Mouse (Mus musculus) ES-E14 (cell line): ENCODE measurements around the gene Wap.

Source experiments
- CHD2 ChIP-seq: IDR thresholded peaks from 2 replicates; pipeline ENCODE4 v1.6.1; 2014; ENCODE audit warnings: mild to moderate bottlenecking, low read depth, low read length, inconsistent platforms
- MAFK ChIP-seq: IDR thresholded peaks from 2 replicates; pipeline ENCODE4 v1.6.1; 2014; ENCODE audit warnings: mild to moderate bottlenecking, low read depth, low read length, inconsistent platforms; ENCODE audit not compliant: insufficient read depth
- ZC3H11A ChIP-seq: IDR thresholded peaks from 2 replicates; pipeline ENCODE4 v1.6.1; 2012; ENCODE audit warnings: low read depth, mild to moderate bottlenecking, inconsistent platforms, low read length, borderline replicate concordance
- ZNF384 ChIP-seq: IDR thresholded peaks from 2 replicates; pipeline ENCODE4 v1.6.1; 2012; ENCODE audit warnings: low read depth, low read length, inconsistent platforms

DNA sequence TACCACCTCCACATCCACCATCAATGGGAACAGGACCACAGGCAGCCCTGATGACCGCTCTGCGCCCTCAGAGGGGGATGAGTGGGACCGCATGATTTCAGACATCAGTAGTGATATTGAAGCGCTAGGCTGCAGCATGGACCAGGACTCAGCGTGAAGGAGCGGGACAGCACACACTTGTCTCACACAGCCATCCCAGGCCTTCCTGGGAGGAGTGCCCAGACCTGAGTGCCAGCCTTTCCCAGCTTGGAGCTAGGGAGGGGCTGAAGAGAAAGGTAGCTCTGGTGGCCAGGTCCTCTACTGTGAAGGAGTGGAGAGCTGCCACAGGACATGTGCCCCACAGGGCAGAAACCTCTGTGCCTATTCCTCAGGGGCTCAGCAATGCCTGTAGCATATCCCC is 42.2 kb downstream of the Wap start:
- no peak for TF ChIP-seq ZC3H11A
- no peak for TF ChIP-seq ZNF384
- no peak for TF ChIP-seq CHD2
- TF ChIP-seq MAFK = no peak
